In genomic region chr8:120281487-120281886, GRCm38 (mm10) we compare ENCODE assay signal across 8 mouse cellular contexts. TPM values are rescaled to one million over a fixed set of nuclear protein-coding genes. Genes with fewer than 3 reads are reported as not detected.
DNase-seq lines count a peak whose midpoint lies in the region; ATAC-seq lines count a peak whose summit lies in the region.

No protein-coding gene starts in this region.

- DNase-seq in CD4-positive, CD25-positive, alpha-beta regulatory T cell, adult 2 months (ENCODE audit: low read depth, low spot score): peak; percentile 72
- peak; percentile 89 for DNase-seq in adrenal gland, postnatal 10 days
- DNase-seq in embryo, embryonic 9.5 days (ENCODE audit: extremely low spot score): peak; percentile 79
- DNase-seq in layer of hippocampus, adult 9-11 months: peak; percentile 68
- peak; percentile 77 to 86 for DNase-seq in lung, postnatal 4 days
- peak; percentile 89 for DNase-seq in right cerebral cortex, postnatal 4 days

- no peak for ATAC-seq in CD4-positive, CD25-positive, alpha-beta regulatory T cell, adult 4 months
- ATAC-seq in granulocyte monocyte progenitor cell, adult 5-6 weeks (replicated peaks; ENCODE audit: poor library complexity, severe bottlenecking): peak; percentile 47

RNA-seq across cellular contexts. Expression of gene Gse1, which starts 53.2 kb away (rescaled TPM):
- polyA plus RNA-seq in CD4-positive, CD25-positive, alpha-beta regulatory T cell, adult 4 months (2017; shearing (Covaris generic)): 1 to 10 TPM; 2.2 to 4.2 TPM
- total RNA-seq in adrenal gland, postnatal 10 days (2021): 10 to 100 TPM; 27.2 to 42.9 TPM
- 32.7 and 40.9 TPM in 2 replicates for total RNA-seq in granulocyte monocyte progenitor cell, adult 5-6 weeks (2014; fragmentation: Nextera tagmentation)
- total RNA-seq in granulocyte monocyte progenitor cell, adult 5-6 weeks (2017): 6.9 and 8.4 TPM in 2 replicates
